Mouse (Mus musculus) stomach, postnatal 0 days (tissue): Measurements from ENCODE around the gene Becn1.

Experiments
- CTCF ChIP-seq: IDR thresholded peaks from 2 replicates; pipeline ENCODE4 v1.5.1; 2016; ENCODE audit warnings: antibody characterized with exemption, low read depth, mild to moderate bottlenecking, moderate library complexity
- EP300 ChIP-seq: optimal IDR thresholded peaks from 2 replicates; pipeline ENCODE3; 2016; ENCODE audit warnings: antibody characterized with exemption

- TF ChIP-seq CTCF (no peak), EP300 (no peak)
Observed at GRCm38 (mm10) chr11:101348774-101349173, 46.7 kb upstream of the Becn1 start.
